Mouse (Mus musculus) small intestine, adult 2 months (tissue): ENCODE measurements around the gene Ppp1r26.
A peak's percentile ranks its signal among the peaks of the same experiment; 100 is the strongest.

Source experiments
- CTCF ChIP-seq: fragments of 200-500 bp; IDR thresholded peaks from 2 replicates; pipeline ENCODE4 v1.5.1; 2012; ENCODE audit warnings: low read depth, mild to moderate bottlenecking, control low read depth, inconsistent platforms, low read length, moderate library complexity, mixed read lengths; ENCODE audit not compliant: insufficient replicate concordance, insufficient read length; ENCODE audit errors: extremely low read depth
- POLR2A ChIP-seq: fragments of 200-500 bp; IDR thresholded peaks from 2 replicates; pipeline ENCODE4 v1.6.1; 2012; ENCODE audit warnings: low read depth, mild to moderate bottlenecking, control low read depth, inconsistent platforms, low read length, moderate library complexity

GRCm38 (mm10) chr2:28463919-28464318 lies 17.3 kb downstream of the Ppp1r26 start:
- TF ChIP-seq CTCF (peak; percentile 59; the same call in 1 of the 2 replicates), POLR2A (no peak)
